Comparison of ENCODE assay signal across 8 mouse cellular contexts in the genomic region with DNA sequence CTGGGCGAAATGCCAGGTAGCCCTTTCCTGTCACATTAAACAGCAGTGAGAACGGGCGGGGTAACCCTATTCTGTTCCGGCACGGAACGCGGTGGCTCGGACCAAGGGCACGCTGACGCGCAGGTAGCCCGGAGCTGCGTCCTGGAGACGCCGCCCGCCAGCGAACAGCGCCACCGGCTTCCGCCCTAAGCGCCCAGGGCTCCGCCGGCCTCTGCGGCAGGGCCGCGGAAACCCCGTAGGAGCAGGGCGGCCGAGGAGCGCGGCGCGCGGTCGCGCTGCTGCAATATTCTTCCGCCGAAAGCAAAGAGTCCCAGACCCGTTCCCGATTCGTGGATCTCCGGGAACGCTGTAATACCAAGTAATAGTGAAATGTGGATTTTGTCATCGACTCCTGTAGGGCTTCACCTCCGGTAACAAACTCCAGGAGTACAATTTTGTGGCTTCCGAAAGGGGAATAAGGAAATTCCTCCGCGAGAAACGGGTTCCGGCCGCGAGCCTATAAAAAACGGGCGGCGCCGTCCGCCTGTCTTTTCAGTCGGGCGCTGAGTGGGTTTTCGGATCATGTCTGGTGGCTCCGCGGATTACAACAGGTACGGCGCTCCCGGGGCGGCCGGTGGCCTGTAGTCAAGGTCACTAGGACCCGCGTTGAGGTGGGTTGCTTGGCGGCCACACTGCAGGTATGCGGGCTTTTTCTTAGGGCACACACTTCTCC. TPM values are rescaled to one million over a fixed set of nuclear protein-coding genes. Genes with fewer than 3 reads are reported as not detected.
A peak's percentile ranks its signal among the peaks of the same experiment; 100 is the strongest.
DNase-seq lines count a peak whose midpoint lies in the region; ATAC-seq lines count a peak whose summit lies in the region.

A gene (plus strand): TSS at position 214 of the 712 bp plus-strand sequence.

- peaks cover 30% of the 10 kb centered on the region for H3K4me1 ChIP-seq in hindbrain, embryonic 16.5 days (ENCODE audit: control insufficient read depth, insufficient read depth, low read depth, low read length)

- H3K27me3 ChIP-seq in hindbrain, embryonic 16.5 days (replicated peaks; ENCODE audit: control insufficient read depth, insufficient read depth, low read length), result no peaks in the 10 kb centered on the region

- peaks cover 16% of the 10 kb centered on the region for H3K36me3 ChIP-seq in hindbrain, embryonic 16.5 days (ENCODE audit: control insufficient read depth, insufficient read depth, low read length)
- H3K36me3 ChIP-seq in macrophage (ENCODE audit: inconsistent target), result peaks cover 33% of the 10 kb centered on the region

- peaks cover 45% of the 10 kb centered on the region for H3K79me2 ChIP-seq in macrophage (ENCODE audit: inconsistent target)

- H3K9ac ChIP-seq in hindbrain, embryonic 16.5 days (ENCODE audit: low read depth, low read length), result peak within 1 kb of the TSS; percentile 91

- peak; percentile 93 for DNase-seq in T-cell, adult 2 months (ENCODE audit: low spot score)
- peak; percentile 94 for DNase-seq in cerebellum, postnatal 36 days
- peak; percentile 90 for DNase-seq in gastrocnemius, adult 18-20 months (ENCODE audit: low spot score)
- peak; percentile 86 to 92 for DNase-seq in left cerebral cortex, adult 18-20 months (ENCODE audit: low spot score in 2 of 2)
- peak; percentile 93 for DNase-seq in right cerebral cortex, adult 18-20 months
- peak; percentile 76 for DNase-seq in urinary bladder, postnatal 10 days (ENCODE audit: low spot score)

- H3K9me3 ChIP-seq in hindbrain, embryonic 16.5 days (ENCODE audit: control insufficient read depth, low read length), result no peaks in the 10 kb centered on the region

- H3K4me3 ChIP-seq in hindbrain, embryonic 16.5 days (ENCODE audit: low read length), result peak within 1 kb of the TSS; percentile 97
- peak within 1 kb of the TSS; percentile 99 for H3K4me3 ChIP-seq in macrophage (ENCODE audit: inconsistent target)

- H3K4me2 ChIP-seq in hindbrain, embryonic 16.5 days (ENCODE audit: low read length), result peak within 1 kb of the TSS; percentile 73

- H3K27ac ChIP-seq in hindbrain, embryonic 16.5 days (ENCODE audit: low read depth, low read length), result peak within 1 kb of the TSS; percentile 100
- H3K27ac ChIP-seq in macrophage, result peak within 1 kb of the TSS; percentile 97

- peak; percentile 92 for ATAC-seq in hindbrain, embryonic 16.5 days

- WGBS in hindbrain, embryonic 16.5 days, result under 1% methylated on average over 71 of the region's 71 CpGs
- under 1% methylated on average over 70 of the region's 71 CpGs for WGBS in macrophage (ENCODE audit: missing documents)

RNA-seq across cellular contexts. Expression of the gene that starts here (rescaled TPM):
- 100 to 1,000 TPM; 405 to 416 TPM for total RNA-seq in gastrocnemius, adult 18-20 months (2021)
- 334 and 357 TPM in 2 replicates for polyA plus RNA-seq in hindbrain, embryonic 16.5 days (2015; fragmentation: Nextera tagmentation; extraction: Ambion mirVana)
- 100 to 1,000 TPM; 894 to 957 TPM for total RNA-seq in left cerebral cortex, adult 18-20 months (2021)
- total RNA-seq in macrophage (2018; cell fraction: chromatin; rRNA removed), result 1,000 to 10,000 TPM in 15 of 26 experiments, 100 to 1,000 TPM in 11; 529 to 1,707 (median 1,135) TPM
- 100 to 1,000 TPM in 25 of 26 experiments, 10 to 100 TPM in 1; 68.9 to 198 (median 141) TPM for total RNA-seq in macrophage (2018; cell fraction: cytosol; rRNA removed)
- total RNA-seq in macrophage (2018; cell fraction: nucleus; rRNA removed), result 1,000 to 10,000 TPM in 1 of 26 experiments, 100 to 1,000 TPM in 25; 341 to 1,235 (median 466) TPM
- 205 to 241 TPM (median 212 TPM) in 3 replicates for polyA plus RNA-seq in macrophage (2018)

Comparison
In these comparisons a context has a peak if more than half of its experiments do, and no peak if none do; other contexts are left out.
1. Peak in every context shown above with its lines: DNase-seq, ATAC-seq, H3K4me3 ChIP-seq and H3K27ac ChIP-seq.